Comparison of ENCODE assay signal across 8 mouse cellular contexts in genomic region chr10:50894170-50894991, GRCm38 (mm10). TPM values are rescaled to one million over a fixed set of nuclear protein-coding genes. Genes with fewer than 3 reads are reported as not detected.
DNase-seq lines count a peak whose midpoint lies in the region; ATAC-seq and TF ChIP-seq lines count a peak whose summit lies in the region.

Sim1 (plus strand) TSS chr10:50894754.

- peaks cover 99% of the 10 kb centered on the region for H3K27me3 ChIP-seq in intestine, postnatal 0 days (replicated peaks; ENCODE audit: control insufficient read depth, insufficient read depth, low read length)
- H3K27me3 ChIP-seq in liver, postnatal 0 days (ENCODE audit: insufficient read depth, low read length), result peaks cover 90% of the 10 kb centered on the region
- peaks cover 89% of the 10 kb centered on the region for H3K27me3 ChIP-seq in neural tube, embryonic 15.5 days (replicated peaks)

- H3K4me2 ChIP-seq in intestine, postnatal 0 days (replicated peaks; ENCODE audit: low read depth), result peak within 1 kb of the TSS; percentile 66
- peak within 1 kb of the TSS; percentile 67 for H3K4me2 ChIP-seq in liver, postnatal 0 days (ENCODE audit: low read depth, low read length)
- peak within 1 kb of the TSS; percentile 77 for H3K4me2 ChIP-seq in neural tube, embryonic 15.5 days

- no peak within 1 kb of the TSS for H3K9ac ChIP-seq in intestine, postnatal 0 days (ENCODE audit: low read depth, low read length)
- H3K9ac ChIP-seq in liver, postnatal 0 days (replicated peaks), result no peak within 1 kb of the TSS
- H3K9ac ChIP-seq in neural tube, embryonic 15.5 days (replicated peaks), result peak within 1 kb of the TSS; percentile 20; the same call in 1 of the 2 replicates

- H3K36me3 ChIP-seq in intestine, postnatal 0 days (ENCODE audit: control insufficient read depth, insufficient read depth), result no peaks in the 10 kb centered on the region
- H3K36me3 ChIP-seq in liver, postnatal 0 days (replicated peaks; ENCODE audit: insufficient read depth, low read length), result no peaks in the 10 kb centered on the region
- H3K36me3 ChIP-seq in neural tube, embryonic 15.5 days, result no peaks in the 10 kb centered on the region

- H3K27ac ChIP-seq in intestine, postnatal 0 days (ENCODE audit: low read depth, low read length), result no peak within 1 kb of the TSS
- no peak within 1 kb of the TSS for H3K27ac ChIP-seq in liver, postnatal 0 days (ENCODE audit: low read depth)
- no peak within 1 kb of the TSS for H3K27ac ChIP-seq in neural tube, embryonic 15.5 days (replicated peaks)

- no peak for TF ChIP-seq CTCF in intestine, postnatal 0 days (IDR thresholded peaks at IDR 0.05; ENCODE audit: low read depth)
- no peak for TF ChIP-seq CTCF in liver, postnatal 0 days (IDR thresholded peaks at IDR 0.05; ENCODE audit: low read depth)

- H3K4me1 ChIP-seq in intestine, postnatal 0 days (replicated peaks; ENCODE audit: control insufficient read depth, insufficient read depth, low read length), result 0 out of 2 replicates have a peak, but pooled peaks cover 3% of the 10 kb centered on the region
- H3K4me1 ChIP-seq in liver, postnatal 0 days (ENCODE audit: insufficient read depth), result peaks cover 8% of the 10 kb centered on the region
- peaks cover 16% of the 10 kb centered on the region for H3K4me1 ChIP-seq in neural tube, embryonic 15.5 days

- H3K4me3 ChIP-seq in intestine, postnatal 0 days (ENCODE audit: low read depth, low read length), result peak within 1 kb of the TSS; percentile 41
- peak within 1 kb of the TSS; percentile 38 for H3K4me3 ChIP-seq in liver, postnatal 0 days (ENCODE audit: low read depth, low read length)
- peak within 1 kb of the TSS; percentile 48 for H3K4me3 ChIP-seq in neural tube, embryonic 15.5 days (replicated peaks)

- no peak for TF ChIP-seq EP300 in liver, postnatal 0 days (IDR thresholded peaks at IDR 0.05; ENCODE audit: low read depth)

- H3K9me3 ChIP-seq in intestine, postnatal 0 days (ENCODE audit: control insufficient read depth), result no peaks in the 10 kb centered on the region
- H3K9me3 ChIP-seq in liver, postnatal 0 days (ENCODE audit: low read length), result no peaks in the 10 kb centered on the region
- H3K9me3 ChIP-seq in neural tube, embryonic 15.5 days (replicated peaks), result no peaks in the 10 kb centered on the region

- WGBS in intestine, postnatal 0 days, result under 1% methylated on average over 62 of the region's 62 CpGs
- WGBS in liver, postnatal 0 days (ENCODE audit: insufficient replicate concordance), result under 1% methylated on average over 54 of the region's 62 CpGs
- WGBS in neural tube, embryonic 15.5 days, result under 1% methylated on average over 60 of the region's 62 CpGs

- DNase-seq in right cerebral cortex, postnatal 25 days, result peak; percentile 34
- DNase-seq in right cerebral cortex, adult 2 months (ENCODE audit: low spot score in 2 of 2), result no peak
- peak; percentile 23 for DNase-seq in cerebellum, adult 9-10 months
- DNase-seq in gastrocnemius, postnatal 10 days, result peak; percentile 56
- DNase-seq in liver, postnatal 0 days, result peak; percentile 64
- DNase-seq in urinary bladder, postnatal 10 days (ENCODE audit: low spot score), result no peak

- ATAC-seq in intestine, postnatal 0 days, result peak; percentile 66
- peak; percentile 84 for ATAC-seq in liver, postnatal 0 days
- peak; percentile 94 for ATAC-seq in neural tube, embryonic 15.5 days (ENCODE audit: low FRiP score)

RNA-seq across cellular contexts. Expression of gene Sim1, which starts in this region (rescaled TPM):
- total RNA-seq in gastrocnemius, postnatal 10 days (2021), result under 1 TPM; 0.09 to 0.16 TPM
- not detected in 2 replicates for polyA plus RNA-seq in intestine, postnatal 0 days (2015; fragmentation: Nextera tagmentation; extraction: Ambion mirVana)
- not detected in 2 replicates for polyA plus RNA-seq in liver, postnatal 0 days (2015; fragmentation: Nextera tagmentation; extraction: Ambion mirVana)
- 0.37 and 0.61 TPM in 2 replicates for polyA plus RNA-seq in neural tube, embryonic 15.5 days (2015; fragmentation: Nextera tagmentation; extraction: Ambion mirVana)

Comparison
In these comparisons a context has a peak if more than half of its experiments do, and no peak if none do; other contexts are left out.
1. DNase-seq: peak in right cerebral cortex, postnatal 25 days (single experiment) and cerebellum, adult 9-10 months (single experiment); none in right cerebral cortex, adult 2 months (0 of 2) and urinary bladder, postnatal 10 days (single experiment).
2. Peak in DNase-seq in gastrocnemius, postnatal 10 days; RNA of the gene not detected or under 1 TPM.
3. Peak in ATAC-seq, H3K4me3 ChIP-seq and H3K4me2 ChIP-seq in intestine, postnatal 0 days; RNA of the gene not detected or under 1 TPM.
4. Peak in DNase-seq, ATAC-seq, H3K4me3 ChIP-seq and H3K4me2 ChIP-seq in liver, postnatal 0 days; RNA of the gene not detected or under 1 TPM.
5. Peak in ATAC-seq, H3K4me3 ChIP-seq, H3K9ac ChIP-seq and H3K4me2 ChIP-seq in neural tube, embryonic 15.5 days; RNA of the gene not detected or under 1 TPM.
6. Peak in every context shown above with its lines, with median percentiles within 50 percentile points of each other: ATAC-seq, H3K4me2 ChIP-seq and H3K4me3 ChIP-seq.